Mouse (Mus musculus) thymus, adult 2 months (tissue): Measurements from ENCODE around the gene Mgst2.

Experiments
- CTCF ChIP-seq: fragments of 200-500 bp; IDR thresholded peaks from 2 replicates; pipeline ENCODE4 v1.5.1; 2012; ENCODE audit warnings: mild to moderate bottlenecking, control low read depth, low read length, moderate library complexity, borderline replicate concordance; ENCODE audit not compliant: control insufficient read depth, poor library complexity, insufficient read depth; ENCODE audit errors: extremely low read depth
- POLR2A ChIP-seq: fragments of 200-500 bp; IDR thresholded peaks from 2 replicates; pipeline ENCODE4 v1.6.1; 2012; ENCODE audit warnings: mild to moderate bottlenecking, low read length, control low read depth, moderate library complexity; ENCODE audit not compliant: control insufficient read depth, poor library complexity, insufficient read depth; ENCODE audit errors: extremely low read depth

- TF ChIP-seq CTCF (no peak), POLR2A (no peak)
Measured at GRCm38 (mm10) chr3:51708375-51708745, 48.2 kb downstream of the Mgst2 start.
